Mouse (Mus musculus) neural tube, embryonic 14.5 days (tissue): ENCODE results near the gene Scaf11. TPM values are rescaled to one million over a fixed set of nuclear protein-coding genes. Genes with fewer than 3 reads are reported as not detected.

Source experiments
- ATAC-seq: fragments of 200-750 bp; cut with Nextera tagmentation; 2 replicates; pipeline ENCODE4 v1.8.0; 2017; ENCODE audit warnings: low read depth, mild to moderate bottlenecking, moderate TSS enrichment, moderate library complexity
- H3K27ac ChIP-seq: fragments of 300-500 bp; sonication (generic); 2 replicates; pipeline ENCODE4 v1.5.1; 2014; ENCODE audit warnings: low read depth, mild to moderate bottlenecking, control low read depth, low read length, moderate library complexity, mixed read lengths
- H3K27me3 ChIP-seq: fragments of 300-500 bp; sonication (generic); 2 replicates; pipeline ENCODE4 v1.6.1; 2014; ENCODE audit warnings: low read length; ENCODE audit not compliant: control insufficient read depth, insufficient read depth
- H3K36me3 ChIP-seq: fragments of 300-500 bp; sonication (generic); 2 replicates; pipeline ENCODE4 v1.6.1; 2014; ENCODE audit warnings: low read length, mixed read lengths; ENCODE audit not compliant: control insufficient read depth, insufficient read depth
- H3K4me1 ChIP-seq: fragments of 300-500 bp; sonication (generic); 2 replicates; pipeline ENCODE4 v1.6.1; 2014; ENCODE audit warnings: low read length; ENCODE audit not compliant: control insufficient read depth, insufficient read depth
- H3K4me2 ChIP-seq: fragments of 300-500 bp; sonication (generic); 2 replicates; pipeline ENCODE4 v1.6.1; 2014; ENCODE audit warnings: mild to moderate bottlenecking, low read depth, low read length, control low read depth
- H3K4me3 ChIP-seq: fragments of 300-500 bp; sonication (generic); 2 replicates; pipeline ENCODE4 v1.5.1; 2014; ENCODE audit warnings: low read depth, low read length, control low read depth, mixed read lengths
- H3K9ac ChIP-seq: fragments of 300-500 bp; sonication (generic); replicated peaks from 2 replicates; pipeline ENCODE4 v1.6.1; 2014; ENCODE audit warnings: low read depth, mild to moderate bottlenecking, control low read depth, low read length, mixed read lengths
- H3K9me3 ChIP-seq: fragments of 300-500 bp; sonication (generic); 2 replicates; pipeline ENCODE4 v1.6.1; 2016; ENCODE audit warnings: low read length; ENCODE audit not compliant: control insufficient read depth
- WGBS: fragments of 180-500 bp; shearing (Covaris S2); extraction: QIAGEN DNeasy Blood & Tissue Kit; methylation state at CpG from one replicate; pipeline ENCODE4 v1.1.7; 2014; 5-methylcytosine and 5-hydroxymethylcytosine counted together
- polyA plus RNA-seq: library from polyadenylated mRNA; unstranded; fragments of >200 nt; fragmentation: Nextera tagmentation; extraction: Ambion mirVana; gene quantifications from 2 replicates; pipeline ENCODE4 v1.2.1, GENCODE M21; 2014

Gene Scaf11
- polyA plus RNA-seq, 1 experiment from 2014 or later = 43.6 TPM

DNA sequence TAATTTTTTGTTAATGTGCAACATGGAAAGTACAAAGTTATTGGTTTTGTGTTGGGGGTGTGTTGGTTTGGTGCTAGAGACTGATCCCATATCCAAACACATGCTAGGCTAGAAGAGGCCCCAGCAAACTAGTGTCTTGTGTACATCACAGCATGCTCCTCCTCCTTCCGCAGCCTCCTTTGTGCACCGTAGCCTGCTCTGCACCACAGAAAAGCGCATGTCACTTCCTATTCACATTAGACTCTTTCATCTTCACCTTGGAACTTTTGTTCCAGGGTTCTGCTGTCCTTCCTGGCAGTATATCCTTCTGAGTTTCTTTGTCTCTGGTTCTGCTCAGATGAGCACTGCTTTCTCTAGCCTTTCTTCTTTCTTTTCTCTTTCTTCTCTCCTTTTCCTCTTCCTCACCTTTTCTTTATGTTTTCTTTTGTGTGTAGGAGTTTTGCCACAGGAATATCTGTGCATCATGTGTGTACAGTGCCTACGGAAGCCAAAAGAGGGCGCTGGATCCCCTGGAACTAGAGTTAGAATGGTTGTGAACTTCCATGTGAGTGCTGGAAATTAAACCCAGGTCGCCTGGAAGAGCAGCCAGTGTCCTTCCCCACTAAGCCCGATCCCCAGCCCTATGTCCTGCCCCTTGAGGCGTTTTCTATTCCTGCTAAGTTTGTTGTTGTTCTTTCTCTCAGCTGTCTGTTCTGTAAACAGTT, 63.9 kb downstream of the Scaf11 start:
- Histone ChIP-seq H3K9ac (no peak overlapping the region), H3K4me1 (no peaks in the 10 kb centered on the region), H3K27me3 (no peaks in the 10 kb centered on the region), H3K27ac (no peak overlapping the region), H3K4me3 (no peak overlapping the region), H3K4me2 (no peak overlapping the region), H3K36me3 (peaks cover 10% of the 10 kb centered on the region), H3K9me3 (no peaks in the 10 kb centered on the region)
- no peak for ATAC-seq
- 80% methylated on average over 8 of the region's 8 CpGs for WGBS

DNA sequence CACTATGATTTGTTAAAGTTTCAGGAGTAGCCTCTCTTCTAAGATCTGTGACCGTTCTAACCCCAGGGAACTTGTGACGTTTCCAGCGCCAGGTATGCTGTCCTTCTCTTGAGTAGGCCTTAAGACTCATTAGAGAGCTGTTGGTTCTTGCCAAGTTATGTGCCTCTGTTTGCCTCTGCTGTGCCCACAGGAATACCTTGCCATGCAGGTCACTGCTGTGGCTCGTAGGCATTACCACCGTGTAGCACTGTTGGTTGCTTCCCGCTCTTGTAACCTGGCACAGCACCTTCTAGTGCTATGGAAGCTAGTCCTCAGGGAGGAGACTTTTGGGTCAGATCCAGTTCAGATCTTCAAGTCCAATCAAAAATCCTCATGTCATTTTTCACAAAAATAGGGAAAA, 65.6 kb downstream of the Scaf11 start:
- 91% methylated on average over 6 of the region's 6 CpGs for WGBS
- H3K4me1 ChIP-seq = no peaks in the 10 kb centered on the region
- H3K36me3 ChIP-seq = peaks cover 16% of the 10 kb centered on the region
- no peak overlapping the region for H3K4me2 ChIP-seq
- no peak overlapping the region for H3K27ac ChIP-seq
- H3K9me3 ChIP-seq = no peaks in the 10 kb centered on the region
- no peaks in the 10 kb centered on the region for H3K27me3 ChIP-seq
- H3K4me3 ChIP-seq = no peak overlapping the region
- no peak overlapping the region for H3K9ac ChIP-seq
- no peak for ATAC-seq

DNA sequence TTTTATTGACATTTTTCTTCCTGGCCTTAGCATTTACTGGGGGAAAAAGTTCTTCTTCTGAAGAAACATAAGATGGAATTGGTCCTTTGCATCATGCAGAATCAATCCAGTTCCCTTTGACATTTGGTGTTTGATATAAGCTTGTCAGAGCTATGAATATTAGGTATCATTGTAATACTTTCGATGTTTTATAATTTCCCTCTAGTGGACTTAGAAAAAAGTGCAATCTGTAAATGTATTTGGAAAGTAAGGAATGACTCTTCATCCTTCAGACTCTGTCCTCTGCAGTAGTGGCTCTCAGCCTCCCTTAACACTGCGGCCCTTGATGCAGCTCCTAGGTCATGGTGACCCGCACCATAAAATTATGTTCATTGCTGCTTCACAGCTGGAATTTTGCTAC, 67.8 kb downstream of the Scaf11 start:
- no peak for ATAC-seq
- peaks cover 16% of the 10 kb centered on the region for H3K36me3 ChIP-seq
- H3K4me3 ChIP-seq = no peak overlapping the region
- no peaks in the 10 kb centered on the region for H3K27me3 ChIP-seq
- no peak overlapping the region for H3K9ac ChIP-seq
- WGBS = 93% methylated on average over 3 of the region's 3 CpGs
- H3K4me1 ChIP-seq = no peaks in the 10 kb centered on the region
- H3K27ac ChIP-seq = no peak overlapping the region
- no peaks in the 10 kb centered on the region for H3K9me3 ChIP-seq
- H3K4me2 ChIP-seq = no peak overlapping the region

DNA sequence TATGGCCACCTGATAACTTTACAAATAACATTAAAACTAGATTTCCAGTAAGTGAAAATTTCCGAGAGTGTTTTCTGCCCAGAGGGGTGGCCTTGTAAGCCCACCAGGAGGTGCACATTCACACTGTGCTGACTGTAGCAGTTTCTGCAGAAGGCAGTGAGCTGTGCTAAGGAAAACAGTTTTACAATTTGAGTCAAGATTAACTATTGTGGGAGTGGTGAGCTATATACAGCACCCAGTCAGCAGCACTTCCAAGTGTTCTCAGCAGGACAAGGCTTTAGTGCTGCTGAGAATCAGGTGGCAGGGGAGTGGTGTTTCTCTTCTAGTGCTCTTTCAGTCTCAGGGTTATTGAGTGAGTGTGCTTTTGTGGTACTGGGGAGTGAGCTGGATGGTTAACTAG, 72.1 kb downstream of the Scaf11 start:
- Histone ChIP-seq H3K27me3 (no peaks in the 10 kb centered on the region), H3K27ac (no peak overlapping the region), H3K4me1 (no peaks in the 10 kb centered on the region), H3K9ac (no peak overlapping the region), H3K9me3 (no peaks in the 10 kb centered on the region), H3K4me3 (no peak overlapping the region), H3K36me3 (peaks cover 6% of the 10 kb centered on the region; the same call in 1 of the 2 replicates), H3K4me2 (no peak overlapping the region)
- no peak for ATAC-seq
- 65% methylated on average over 1 of the region's 1 CpGs for WGBS

DNA sequence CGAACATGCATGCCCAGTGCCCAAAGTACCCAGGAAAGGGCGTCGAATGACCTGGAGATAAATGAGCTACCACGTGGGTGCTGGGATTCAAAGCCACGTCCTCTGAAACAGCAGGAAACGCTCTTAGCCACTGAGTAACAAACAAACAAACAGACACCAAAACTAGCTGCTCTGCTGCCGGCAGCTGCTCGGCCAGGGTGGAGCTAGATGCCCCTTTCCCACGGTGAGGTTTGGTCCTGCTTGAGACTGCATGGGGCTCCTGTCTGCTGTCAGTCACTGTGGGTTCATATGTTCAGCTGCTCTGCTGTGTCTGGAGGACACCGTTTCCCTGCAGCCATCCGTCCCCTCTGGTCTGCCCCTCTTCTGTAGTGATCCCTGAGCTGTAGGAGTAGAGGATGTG, 78.4 kb downstream of the Scaf11 start:
- Histone ChIP-seq H3K36me3 (peaks cover 7% of the 10 kb centered on the region; the same call in 1 of the 2 replicates), H3K27ac (no peak overlapping the region), H3K9ac (no peak overlapping the region), H3K4me2 (no peak overlapping the region), H3K4me3 (no peak overlapping the region), H3K27me3 (no peaks in the 10 kb centered on the region), H3K9me3 (no peaks in the 10 kb centered on the region), H3K4me1 (no peaks in the 10 kb centered on the region)
- 92% methylated on average over 11 of the region's 11 CpGs for WGBS
- no peak for ATAC-seq

DNA sequence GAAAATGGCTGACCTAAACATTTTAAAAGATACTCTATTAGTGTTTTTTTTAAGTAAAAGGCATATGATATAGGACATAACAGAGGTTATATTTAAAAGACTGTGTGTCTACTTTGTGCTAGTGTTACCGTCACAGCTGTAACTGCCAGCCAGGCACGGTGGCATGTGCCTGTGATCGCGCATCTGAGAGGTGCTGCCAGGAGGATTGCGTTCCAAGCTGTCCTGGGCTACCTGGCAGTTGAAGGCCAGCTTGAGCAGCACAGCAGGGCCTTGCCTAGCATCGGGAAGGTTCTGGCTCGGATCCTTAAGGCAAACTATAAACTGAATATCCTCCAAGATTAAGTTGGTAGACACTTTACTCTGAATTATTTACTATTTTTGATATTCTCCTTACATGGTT, 82.9 kb downstream of the Scaf11 start:
- Histone ChIP-seq H3K4me2 (no peak overlapping the region), H3K27me3 (no peaks in the 10 kb centered on the region), H3K9ac (no peak overlapping the region), H3K9me3 (no peaks in the 10 kb centered on the region), H3K4me1 (no peaks in the 10 kb centered on the region), H3K4me3 (no peak overlapping the region), H3K36me3 (peaks cover 24% of the 10 kb centered on the region), H3K27ac (no peak overlapping the region)
- 91% methylated on average over 7 of the region's 7 CpGs for WGBS
- no peak for ATAC-seq

DNA sequence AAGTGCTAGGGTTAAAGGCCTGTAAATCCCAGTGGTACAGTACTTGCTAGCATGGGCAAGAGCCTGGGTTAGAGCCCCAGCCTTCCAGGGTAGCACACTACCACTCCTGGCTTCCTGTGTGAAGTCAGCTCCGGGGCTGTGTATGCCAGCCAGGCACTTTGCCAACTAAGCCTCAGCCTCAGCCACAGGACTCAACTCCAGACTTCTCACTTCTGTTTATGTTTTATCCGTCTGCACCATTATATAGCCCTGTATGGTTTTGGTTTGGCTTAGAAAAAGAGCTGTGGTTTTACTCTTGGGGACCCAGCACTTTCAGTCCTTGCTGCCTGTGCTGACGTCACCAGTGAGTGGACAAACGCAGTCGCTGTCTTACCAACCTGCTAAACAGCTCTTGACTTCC, 83.4 kb downstream of the Scaf11 start:
- no peak overlapping the region for H3K4me2 ChIP-seq
- no peak for ATAC-seq

DNA sequence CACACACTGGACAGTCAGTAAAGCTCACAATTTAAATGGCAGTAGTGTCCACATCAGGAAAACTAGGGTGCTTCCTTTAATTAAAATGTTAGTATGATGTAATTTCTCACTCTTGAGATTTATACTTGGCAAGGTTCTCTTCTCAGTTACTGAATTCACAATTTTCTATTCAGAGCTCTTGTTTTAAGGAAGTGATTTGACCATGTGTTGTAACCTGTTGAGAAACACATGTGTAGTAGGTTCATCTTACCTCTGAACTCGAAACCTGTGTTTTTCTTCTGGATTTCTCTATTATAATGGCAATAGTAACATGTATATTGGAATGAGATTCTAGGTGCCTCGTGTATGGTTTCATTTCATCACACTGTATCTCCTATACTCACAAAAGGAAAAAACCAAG, 84.4 kb downstream of the Scaf11 start:
- Histone ChIP-seq H3K27ac (no peak overlapping the region), H3K27me3 (no peaks in the 10 kb centered on the region), H3K9me3 (no peaks in the 10 kb centered on the region), H3K36me3 (peaks cover 39% of the 10 kb centered on the region), H3K4me2 (no peak overlapping the region), H3K9ac (no peak overlapping the region), H3K4me3 (no peak overlapping the region), H3K4me1 (no peaks in the 10 kb centered on the region)
- 97% methylated on average over 2 of the region's 2 CpGs for whole genome bisulfite sequencing
- no peak for ATAC-seq

More for the DNA sequence above, 83.4 kb downstream of the Scaf11 start:
- Histone ChIP-seq H3K4me3 (no peak overlapping the region), H3K36me3 (peaks cover 29% of the 10 kb centered on the region), H3K9me3 (no peaks in the 10 kb centered on the region), H3K9ac (no peak overlapping the region), H3K27me3 (no peaks in the 10 kb centered on the region), H3K27ac (no peak overlapping the region), H3K4me1 (no peaks in the 10 kb centered on the region)
- 81% methylated on average over 5 of the region's 5 CpGs for whole genome bisulfite sequencing

DNA sequence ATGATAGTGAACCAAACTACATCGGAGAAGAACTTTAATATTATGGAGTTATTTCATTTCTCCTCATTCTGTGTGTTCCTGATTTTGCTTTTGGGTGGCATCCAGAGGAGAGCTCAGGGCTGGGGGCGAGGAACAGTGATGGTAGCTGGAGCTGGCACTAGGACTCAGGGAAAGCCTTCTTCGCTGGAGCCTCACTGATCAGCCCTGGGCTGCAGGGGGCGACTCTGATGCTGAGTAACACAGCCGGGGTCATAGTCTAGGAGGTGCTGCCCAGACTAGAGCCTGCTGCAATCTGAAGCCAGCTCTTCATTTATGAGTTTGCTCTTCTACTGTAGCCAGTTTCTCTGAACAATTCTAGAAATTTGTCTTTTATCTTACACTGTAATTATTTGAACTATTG, 87.5 kb downstream of the Scaf11 start:
- H3K9ac ChIP-seq = no peak overlapping the region
- WGBS = 86% methylated on average over 5 of the region's 5 CpGs
- no peak overlapping the region for H3K27ac ChIP-seq
- H3K4me1 ChIP-seq = no peaks in the 10 kb centered on the region
- no peaks in the 10 kb centered on the region for H3K27me3 ChIP-seq
- ATAC-seq = no peak
- H3K36me3 ChIP-seq = peaks cover 52% of the 10 kb centered on the region
- H3K4me2 ChIP-seq = no peak overlapping the region
- no peak overlapping the region for H3K4me3 ChIP-seq
- no peaks in the 10 kb centered on the region for H3K9me3 ChIP-seq
